Mouse (Mus musculus) spleen, adult 2 months (tissue): Measurements from ENCODE around the gene Mapkapk2.

ENCODE experiments used
- CTCF ChIP-seq: fragments of 200-500 bp; IDR thresholded peaks from 2 replicates; pipeline ENCODE4 v1.5.1; 2011; ENCODE audit warnings: mild to moderate bottlenecking, inconsistent platforms; ENCODE audit not compliant: insufficient read depth, insufficient read length, insufficient replicate concordance; ENCODE audit errors: extremely low read depth
- POLR2A ChIP-seq: fragments of 200-500 bp; IDR thresholded peaks from 2 replicates; pipeline ENCODE4 v1.6.1; 2011; ENCODE audit warnings: low read depth, low read length, inconsistent platforms

GRCm38 (mm10) chr1:131123522-131124265 is 26.1 kb upstream of the Mapkapk2 start:
- no peak for TF ChIP-seq CTCF
- no peak for TF ChIP-seq POLR2A
